Mouse (Mus musculus) heart, postnatal 0 days (tissue): Measurements from ENCODE around the gene Hnrnpdl.

Source experiments
- CTCF ChIP-seq: IDR thresholded peaks from 2 replicates; pipeline ENCODE4 v1.5.1; 2016; ENCODE audit warnings: antibody characterized with exemption, control low read depth, low read depth
- EP300 ChIP-seq: IDR thresholded peaks from 2 replicates; pipeline ENCODE4 v1.6.1; 2016; ENCODE audit warnings: antibody characterized with exemption, low read depth

- no peak for TF ChIP-seq CTCF
- no peak for TF ChIP-seq EP300
Measured at GRCm38 (mm10) chr5:100039602-100040142, at the start of gene Hnrnpdl, which contains the start of gene Enoph1.
